Mouse (Mus musculus) hindbrain, embryonic 11.5 days (tissue): ENCODE data around the gene Gnmt. TPM values are rescaled to one million over a fixed set of nuclear protein-coding genes. Genes with fewer than 3 reads are reported as not detected.

ENCODE experiments used
- ATAC-seq: fragments of 200-750 bp; cut with Nextera tagmentation; 2 replicates; pipeline ENCODE4 v1.8.0; 2017; ENCODE audit warnings: mild to moderate bottlenecking, moderate TSS enrichment, moderate library complexity; ENCODE audit not compliant: low FRiP score
- DNase-seq: peaks from one replicate; pipeline ENCODE4 v3.0.0-alpha.2; 2015; ENCODE audit warnings: low spot score
- H3K27ac ChIP-seq: fragments of 300-500 bp; sonication (generic); 2 replicates; pipeline ENCODE4 v1.5.1; 2014; ENCODE audit warnings: mild to moderate bottlenecking, low read depth, low read length
- H3K27me3 ChIP-seq: fragments of 300-500 bp; sonication (generic); 2 replicates; pipeline ENCODE4 v1.6.1; 2014; ENCODE audit warnings: mild to moderate bottlenecking, low read length, moderate library complexity, mixed read lengths; ENCODE audit not compliant: control insufficient read depth, insufficient read depth
- H3K36me3 ChIP-seq: fragments of 300-500 bp; sonication (generic); 2 replicates; pipeline ENCODE4 v1.6.1; 2014; ENCODE audit warnings: mild to moderate bottlenecking, low read length, moderate library complexity, mixed read lengths; ENCODE audit not compliant: control insufficient read depth, insufficient read depth
- H3K4me1 ChIP-seq: fragments of 300-500 bp; sonication (generic); replicated peaks from 2 replicates; pipeline ENCODE4 v1.6.1; 2014; ENCODE audit warnings: low read length, mixed read lengths; ENCODE audit not compliant: control insufficient read depth, insufficient read depth
- H3K4me2 ChIP-seq: fragments of 300-500 bp; sonication (generic); replicated peaks from 2 replicates; pipeline ENCODE4 v1.6.1; 2014; ENCODE audit warnings: mild to moderate bottlenecking, low read depth, low read length
- H3K4me3 ChIP-seq: fragments of 300-500 bp; sonication (generic); 2 replicates; pipeline ENCODE4 v1.5.1; 2014; ENCODE audit warnings: low read depth, low read length
- H3K9ac ChIP-seq: fragments of 300-500 bp; sonication (generic); 2 replicates; pipeline ENCODE4 v1.6.1; 2014; ENCODE audit warnings: low read depth, low read length
- H3K9me3 ChIP-seq: fragments of 300-500 bp; sonication (generic); 2 replicates; pipeline ENCODE4 v1.6.1; 2016; ENCODE audit warnings: low read length; ENCODE audit not compliant: control insufficient read depth
- WGBS: fragments of 180-500 bp; shearing (Covaris S2); extraction: QIAGEN DNeasy Blood & Tissue Kit; methylation state at CpG from one replicate; pipeline ENCODE4 v1.1.7; 2014; 5-methylcytosine and 5-hydroxymethylcytosine counted together
- polyA plus RNA-seq: library from polyadenylated mRNA; unstranded; fragments of >200 nt; fragmentation: Nextera tagmentation; extraction: Ambion mirVana; gene quantifications from 2 replicates; pipeline ENCODE4 v1.2.1, GENCODE M21; 2014

Gene Gnmt
- polyA plus RNA-seq, 1 experiment from 2014 or later, result 0.48 TPM

DNA sequence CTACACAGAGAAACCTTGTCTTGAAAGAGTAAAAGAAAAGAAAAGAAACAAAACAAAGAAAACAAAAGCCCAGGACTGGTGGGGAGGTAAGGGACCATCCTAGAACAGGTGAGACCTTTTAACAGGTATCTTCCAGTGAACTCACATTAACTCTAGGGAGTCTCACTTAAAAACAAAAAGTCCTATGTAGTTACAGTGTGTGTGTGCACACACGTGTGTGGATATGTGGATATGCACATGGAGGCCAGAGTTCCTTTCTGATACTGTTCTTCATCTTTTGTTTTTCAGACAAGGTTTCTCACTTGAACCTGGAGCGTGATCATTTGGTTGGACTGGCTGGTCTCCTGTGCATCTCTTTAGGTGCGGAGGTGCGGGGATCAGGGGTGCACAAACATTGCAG is 21.6 kb upstream of the Gnmt start:
- no peak for ATAC-seq
- Histone ChIP-seq H3K4me1 (peaks cover 4% of the 10 kb centered on the region; the same call in 1 of the 2 replicates), H3K27ac (no peak overlapping the region), H3K36me3 (no peaks in the 10 kb centered on the region), H3K27me3 (no peaks in the 10 kb centered on the region; the same call in 1 of the 2 replicates), H3K9me3 (no peaks in the 10 kb centered on the region), H3K4me2 (peak overlapping the region; percentile 84; the same call in 1 of the 2 replicates), H3K9ac (peak overlapping the region; percentile 70), H3K4me3 (no peak overlapping the region)
- DNase-seq, result no peak
- WGBS, result 99% methylated on average over 4 of the region's 4 CpGs

DNA sequence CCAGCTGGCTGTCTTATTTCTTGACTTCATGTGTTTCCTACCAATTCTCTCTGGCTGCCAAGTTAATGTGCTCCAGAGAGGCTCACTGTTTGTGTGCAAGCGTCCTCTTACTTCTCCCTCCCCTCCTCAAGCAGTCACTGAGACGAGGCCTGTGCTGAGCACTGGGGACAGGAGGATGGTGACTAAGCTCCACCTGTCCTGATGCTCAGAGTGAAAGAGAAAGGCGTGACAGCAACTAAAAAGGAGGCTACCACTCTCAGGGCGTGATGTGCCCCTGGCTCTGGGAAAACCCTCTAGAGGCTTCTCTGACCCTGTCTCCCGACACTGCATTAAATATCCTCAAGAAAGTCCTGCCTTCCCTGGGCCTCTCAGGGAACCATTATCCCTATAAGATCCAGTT is 20.3 kb upstream of the Gnmt start:
- no peak overlapping the region for H3K4me2 ChIP-seq
- no peak overlapping the region for H3K4me3 ChIP-seq
- peaks cover 4% of the 10 kb centered on the region; the same call in 1 of the 2 replicates for H3K4me1 ChIP-seq
- H3K27me3 ChIP-seq, result no peaks in the 10 kb centered on the region; the same call in 1 of the 2 replicates
- DNase-seq (no peak), ATAC-seq (no peak)
- 91% methylated on average over 5 of the region's 5 CpGs for WGBS
- H3K9me3 ChIP-seq, result no peaks in the 10 kb centered on the region
- H3K36me3 ChIP-seq, result no peaks in the 10 kb centered on the region
- H3K27ac ChIP-seq, result no peak overlapping the region
- no peak overlapping the region for H3K9ac ChIP-seq

DNA sequence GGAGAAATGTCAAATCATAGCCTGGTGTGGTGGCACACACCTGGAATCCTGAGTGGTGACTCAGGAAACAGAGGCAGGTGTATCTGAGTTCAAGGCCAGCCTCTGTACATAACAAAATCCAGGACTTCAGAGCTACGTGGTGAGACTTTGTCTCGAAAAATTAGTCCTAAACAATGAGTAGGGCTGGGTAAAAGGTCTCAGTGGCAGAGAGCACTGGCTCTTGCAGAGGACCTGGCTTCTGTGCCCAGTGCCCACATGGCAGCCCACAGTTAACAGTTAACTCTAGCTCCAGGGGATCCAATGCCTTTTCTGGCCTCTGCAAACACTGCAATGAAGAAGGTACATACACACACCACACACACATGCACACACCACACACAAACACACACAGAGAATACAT is 18.8 kb upstream of the Gnmt start:
- Histone ChIP-seq H3K27ac (no peak overlapping the region), H3K27me3 (no peaks in the 10 kb centered on the region; the same call in 1 of the 2 replicates), H3K4me1 (peaks cover 4% of the 10 kb centered on the region; the same call in 1 of the 2 replicates), H3K4me2 (no peak overlapping the region), H3K9ac (no peak overlapping the region), H3K36me3 (no peaks in the 10 kb centered on the region), H3K9me3 (no peaks in the 10 kb centered on the region), H3K4me3 (no peak overlapping the region)
- 94% methylated on average over 2 of the region's 2 CpGs for WGBS
- DNase-seq, result no peak
- ATAC-seq, result no peak

DNA sequence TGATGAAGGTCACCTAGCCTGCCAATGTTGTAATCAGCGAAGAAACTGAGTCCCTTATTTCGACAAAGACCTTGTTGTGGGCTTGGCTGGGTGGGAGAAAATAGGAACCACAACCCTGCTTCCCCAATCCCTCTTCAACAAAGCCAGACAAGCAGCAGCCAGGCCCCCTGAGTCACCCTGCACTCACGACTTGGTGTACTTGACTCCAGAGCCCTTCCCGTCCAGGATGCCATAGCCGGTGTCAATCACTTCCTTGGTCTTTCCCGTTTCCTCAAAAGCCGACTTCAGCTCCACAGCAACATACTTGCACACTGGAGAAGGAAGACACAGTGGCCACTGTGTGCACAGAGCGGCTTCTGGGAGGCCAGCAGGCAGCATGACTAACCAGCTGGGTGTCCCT is 18.3 kb upstream of the Gnmt start:
- Histone ChIP-seq H3K4me2 (no peak overlapping the region), H3K9ac (no peak overlapping the region), H3K4me1 (peaks cover 4% of the 10 kb centered on the region; the same call in 1 of the 2 replicates), H3K27me3 (no peaks in the 10 kb centered on the region; the same call in 1 of the 2 replicates), H3K27ac (no peak overlapping the region), H3K9me3 (no peaks in the 10 kb centered on the region), H3K36me3 (no peaks in the 10 kb centered on the region), H3K4me3 (no peak overlapping the region)
- 84% methylated on average over 8 of the region's 8 CpGs for WGBS
- DNase-seq (no peak), ATAC-seq (no peak)

DNA sequence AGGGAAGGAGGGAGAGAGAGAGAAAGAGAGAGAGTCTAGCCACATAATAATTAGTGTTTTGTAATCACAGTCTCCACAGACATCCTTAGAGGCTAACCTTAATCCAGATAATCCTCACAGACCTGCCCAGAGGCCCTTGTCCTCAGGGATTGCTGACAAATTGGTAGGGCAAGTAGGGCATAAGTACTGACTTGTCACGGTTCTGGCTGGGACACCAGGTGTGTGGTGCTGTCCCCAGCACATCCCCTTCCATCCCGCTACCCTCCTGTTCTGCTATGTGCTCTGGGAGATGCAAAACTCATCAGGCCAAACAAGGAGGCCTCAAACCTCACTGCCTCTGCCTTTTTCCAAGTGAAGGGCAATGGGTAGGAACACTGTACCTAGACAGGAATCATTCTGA is 16.5 kb upstream of the Gnmt start:
- no peak overlapping the region for H3K4me2 ChIP-seq
- DNase-seq (no peak), ATAC-seq (no peak)
- no peak overlapping the region for H3K4me3 ChIP-seq
- H3K9ac ChIP-seq, result no peak overlapping the region
- no peaks in the 10 kb centered on the region for H3K4me1 ChIP-seq
- H3K9me3 ChIP-seq, result no peaks in the 10 kb centered on the region
- no peaks in the 10 kb centered on the region for H3K36me3 ChIP-seq
- WGBS, result 83% methylated on average over 2 of the region's 2 CpGs
- H3K27ac ChIP-seq, result no peak overlapping the region
- no peaks in the 10 kb centered on the region for H3K27me3 ChIP-seq

DNA sequence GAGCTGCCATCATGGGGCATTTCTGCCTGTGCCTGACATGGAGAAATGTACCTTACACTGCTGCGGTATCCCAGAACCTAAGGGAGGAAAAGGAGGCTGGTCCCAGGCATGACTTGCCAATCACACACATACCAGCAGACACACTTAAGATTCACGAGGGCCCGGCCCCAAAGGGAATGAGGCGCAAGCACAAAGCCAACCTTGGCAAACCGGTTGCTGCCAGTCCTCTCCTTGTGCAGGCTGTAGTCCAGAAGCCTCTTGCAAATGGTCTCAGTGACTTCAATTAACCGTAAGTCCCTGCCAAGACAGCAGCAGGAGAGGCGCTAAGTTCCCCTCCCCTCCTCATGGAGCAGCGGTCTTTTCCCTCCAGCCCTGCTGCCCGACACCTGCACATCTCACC is 14.0 kb upstream of the Gnmt start:
- no peak for DNase-seq
- WGBS, result 91% methylated on average over 9 of the region's 9 CpGs
- H3K27me3 ChIP-seq, result no peaks in the 10 kb centered on the region
- ATAC-seq, result no peak
- H3K9ac ChIP-seq, result no peak overlapping the region
- no peaks in the 10 kb centered on the region for H3K36me3 ChIP-seq
- no peak overlapping the region for H3K4me3 ChIP-seq
- no peak overlapping the region for H3K27ac ChIP-seq
- H3K9me3 ChIP-seq, result no peaks in the 10 kb centered on the region
- H3K4me1 ChIP-seq, result no peaks in the 10 kb centered on the region
- no peak overlapping the region for H3K4me2 ChIP-seq

DNA sequence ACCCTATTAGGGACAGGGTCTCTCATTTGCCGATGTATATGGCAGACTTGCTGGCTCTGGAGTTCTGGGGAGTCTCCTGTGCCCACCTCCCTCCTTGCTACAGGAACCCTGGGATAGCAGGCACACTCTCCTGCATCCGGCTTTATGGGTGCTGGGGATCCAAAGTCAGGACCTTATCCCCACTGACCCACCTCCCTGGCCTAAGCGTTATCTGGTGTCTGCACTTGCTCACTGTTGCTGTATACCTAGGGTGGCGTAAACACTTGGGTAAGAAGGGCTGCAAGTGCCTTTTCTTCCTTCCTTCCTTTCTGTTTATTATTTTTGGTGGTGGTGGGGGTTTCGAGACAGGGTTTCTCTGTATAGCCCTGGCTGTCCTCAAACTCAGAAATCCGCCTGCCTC is 12.3 kb upstream of the Gnmt start:
- Histone ChIP-seq H3K36me3 (no peaks in the 10 kb centered on the region), H3K4me3 (no peak overlapping the region), H3K4me2 (no peak overlapping the region), H3K27me3 (no peaks in the 10 kb centered on the region), H3K9me3 (no peaks in the 10 kb centered on the region), H3K27ac (no peak overlapping the region), H3K4me1 (no peaks in the 10 kb centered on the region), H3K9ac (no peak overlapping the region)
- ATAC-seq, result no peak
- no peak for DNase-seq
- WGBS, result 93% methylated on average over 6 of the region's 6 CpGs

DNA sequence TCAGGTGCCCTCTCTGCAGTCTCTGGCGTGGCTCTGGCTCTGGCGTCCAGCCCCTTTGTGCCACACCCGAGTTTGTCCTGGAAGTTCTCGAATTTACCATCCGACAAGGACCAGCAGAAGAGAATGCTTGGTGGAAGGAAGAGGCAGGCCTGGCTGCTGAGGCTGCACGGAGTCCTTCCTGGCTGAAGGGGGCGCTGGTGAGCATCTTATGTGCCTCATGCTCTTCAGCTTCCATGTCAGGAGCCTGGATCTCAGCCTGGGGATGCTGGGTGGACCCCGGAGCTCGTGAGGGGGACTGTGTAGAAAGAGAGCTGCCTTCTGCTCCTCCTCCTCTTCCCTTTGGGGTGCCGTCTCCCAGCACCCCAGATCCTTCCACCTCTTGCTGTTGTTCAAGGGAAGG is 7.2 kb upstream of the Gnmt start:
- no peaks in the 10 kb centered on the region for H3K27me3 ChIP-seq
- 73% methylated on average over 10 of the region's 10 CpGs for WGBS
- DNase-seq, result peak; percentile 39

DNA sequence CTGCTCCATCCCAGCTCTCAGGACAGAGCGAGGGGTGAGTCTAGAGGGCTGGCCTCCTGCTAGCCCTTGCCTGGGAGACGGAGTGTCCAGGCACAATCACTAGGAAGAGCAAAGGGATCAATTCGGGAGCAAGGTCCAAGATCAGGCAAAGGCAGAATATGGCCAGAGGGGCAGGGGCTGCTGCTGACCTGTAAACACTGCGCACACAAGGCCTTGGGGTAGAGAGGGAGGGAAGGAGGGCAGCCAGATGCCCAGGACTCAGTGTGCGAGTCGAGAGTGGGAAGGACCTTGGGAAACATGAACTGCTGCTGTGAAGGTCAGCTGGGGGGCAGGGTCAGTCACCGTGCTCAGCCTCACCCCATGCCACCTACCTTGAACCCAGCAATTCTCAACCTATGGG is 6.3 kb upstream of the Gnmt start:
- 83% methylated on average over 7 of the region's 7 CpGs for WGBS
- no peak for DNase-seq

More for the DNA sequence above, 7.2 kb upstream of the Gnmt start:
- H3K9ac ChIP-seq, result no peak overlapping the region
- no peaks in the 10 kb centered on the region for H3K9me3 ChIP-seq
- H3K27ac ChIP-seq, result no peak overlapping the region
- H3K4me1 ChIP-seq, result no peaks in the 10 kb centered on the region
- ATAC-seq, result no peak
- no peak overlapping the region for H3K4me2 ChIP-seq
- no peak overlapping the region for H3K4me3 ChIP-seq
- H3K36me3 ChIP-seq, result no peaks in the 10 kb centered on the region

More for the DNA sequence above, 6.3 kb upstream of the Gnmt start:
- Histone ChIP-seq H3K36me3 (no peaks in the 10 kb centered on the region), H3K9ac (no peak overlapping the region), H3K27me3 (no peaks in the 10 kb centered on the region), H3K4me1 (no peaks in the 10 kb centered on the region), H3K27ac (no peak overlapping the region), H3K9me3 (no peaks in the 10 kb centered on the region), H3K4me3 (no peak overlapping the region), H3K4me2 (no peak overlapping the region)
- no peak for ATAC-seq
